Mouse (Mus musculus): ENCODE results near the gene Sec13.

Sec13 gene

GRCm38 (mm10) chr6:113713389-113713788 lies 27.2 kb downstream of the Sec13 start:
- in situ Hi-C loops (cut with MboI, MseI) = loop anchor here (10.0 kb wide), 1 partner anchor 579 kb away; no protein-coding TSS in a partner anchor

DNA sequence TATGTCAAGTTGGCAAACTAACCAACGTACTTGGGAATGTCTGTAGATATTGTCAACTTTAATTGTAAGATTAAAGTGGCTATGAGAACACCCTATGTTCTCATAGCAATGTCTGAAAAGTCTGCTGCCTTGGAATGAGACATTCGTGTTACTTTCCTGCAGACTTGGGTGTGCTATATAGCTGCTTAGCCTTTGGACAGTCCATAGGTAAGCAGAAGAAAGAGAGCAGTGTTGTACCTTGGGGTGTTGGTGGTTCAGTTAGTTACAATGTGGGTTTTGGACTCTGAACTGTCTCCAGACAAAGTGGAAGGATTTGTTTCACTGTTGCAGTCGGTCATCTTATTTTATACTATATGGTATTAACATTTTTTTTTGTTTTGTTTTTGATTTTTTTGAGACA lies 27.8 kb downstream of the Sec13 start:
- in situ Hi-C loops (cut with MboI, MseI) = loop anchor here (10.0 kb wide), 1 partner anchor 578 kb away; no protein-coding TSS in a partner anchor

- in situ Hi-C loops (cut with MboI, MseI) = loop anchor here (10.0 kb wide), 1 partner anchor 653 kb away; the partner anchor contains the start of gene Thumpd3
These were observed 43.0 kb downstream of the Sec13 start for GRCm38 (mm10) chr6:113697222-113698205.

- in situ Hi-C loops (cut with MboI, MseI) = loop anchor here (10.0 kb wide), 1 partner anchor 652 kb away; the partner anchor contains the start of gene Thumpd3
These were observed 43.8 kb downstream of the Sec13 start, which contains the start of gene Tatdn2 for GRCm38 (mm10) chr6:113696582-113697221. TSS of gene Tatdn2 (plus strand) at chr6:113697050.

DNA sequence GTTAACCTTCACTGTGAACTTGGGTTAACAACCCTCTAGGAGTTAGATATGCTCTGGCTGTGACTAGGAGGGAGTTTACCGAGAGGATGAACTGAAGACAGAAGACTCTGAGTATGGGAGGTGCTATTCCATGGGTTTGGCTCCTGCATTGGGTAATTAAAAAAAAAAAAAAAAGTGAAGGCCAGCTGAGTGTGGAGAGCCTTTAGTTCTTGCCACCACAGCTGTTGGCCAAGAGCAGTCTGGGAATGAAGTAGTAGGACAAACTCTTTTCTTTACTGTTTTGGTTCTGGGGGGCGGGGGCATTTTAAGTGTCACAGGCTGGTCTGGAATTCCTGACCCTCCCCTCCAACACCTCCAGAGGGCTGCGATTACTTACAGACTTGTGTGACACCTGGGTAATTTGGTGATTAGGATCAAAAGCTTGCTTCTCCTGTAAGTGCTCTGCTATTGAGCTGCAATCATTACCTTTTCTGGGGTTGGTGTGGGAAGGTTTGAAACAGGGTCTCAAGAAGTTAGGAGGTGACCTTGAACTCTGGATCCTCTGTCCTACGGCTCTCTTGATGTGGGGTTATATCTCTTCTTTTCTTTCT lies 44.7 kb downstream of the Sec13 start:
- in situ Hi-C loops (cut with MboI, MseI) = loop anchor here (10.0 kb wide), 1 partner anchor 651 kb away; the partner anchor contains the start of gene Thumpd3

DNA sequence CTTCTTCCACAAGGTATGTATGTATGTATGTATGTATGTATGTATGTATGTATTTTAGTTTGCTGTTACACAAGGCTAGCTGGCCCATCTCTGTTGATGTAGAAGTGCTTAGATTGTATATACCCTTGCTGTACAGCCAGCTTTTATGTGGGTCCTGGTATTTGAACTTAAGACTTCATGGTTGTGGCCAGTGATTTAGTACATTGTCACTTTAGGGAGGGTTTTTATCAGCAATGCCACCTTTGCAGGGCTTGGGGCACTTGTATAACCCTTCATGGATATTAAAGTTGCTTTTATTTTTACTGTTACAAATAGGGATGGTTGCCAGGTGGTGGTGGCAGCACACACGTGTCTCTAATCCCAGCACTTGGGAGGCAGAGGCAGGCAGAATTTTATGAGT lies 45.3 kb downstream of the Sec13 start:
- in situ Hi-C loops (cut with MboI, MseI) = loop anchor here (10.0 kb wide), 1 partner anchor 650 kb away; the partner anchor contains the start of gene Thumpd3

DNA sequence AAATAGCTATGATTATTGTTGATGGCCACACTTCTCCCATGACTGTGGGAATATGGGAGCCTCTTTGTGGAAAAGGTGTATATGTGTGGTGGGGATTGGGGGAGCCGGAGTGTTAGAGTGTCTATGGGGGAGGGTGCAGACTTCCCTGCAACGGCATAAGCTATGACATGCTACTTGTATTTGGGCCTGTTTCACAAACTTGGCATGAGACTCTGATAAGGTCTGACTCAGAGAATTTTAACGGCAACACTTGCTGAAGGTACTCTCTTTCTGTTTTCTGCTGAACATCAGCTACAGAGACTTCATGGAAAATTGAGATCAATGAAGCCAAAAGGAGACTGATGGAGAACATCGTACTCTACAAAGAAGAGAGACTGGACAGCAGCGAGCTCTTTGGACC lies 47.2 kb downstream of the Sec13 start:
- in situ Hi-C loops (cut with MboI, MseI) = loop anchor here (10.0 kb wide), 1 partner anchor 649 kb away; the partner anchor contains the start of gene Thumpd3

GRCm38 (mm10) chr6:113692661-113693133 lies 47.8 kb downstream of the Sec13 start:
- in situ Hi-C loops (cut with MboI, MseI) = loop anchor here (10.0 kb wide), 1 partner anchor 648 kb away; the partner anchor contains the start of gene Thumpd3

DNA sequence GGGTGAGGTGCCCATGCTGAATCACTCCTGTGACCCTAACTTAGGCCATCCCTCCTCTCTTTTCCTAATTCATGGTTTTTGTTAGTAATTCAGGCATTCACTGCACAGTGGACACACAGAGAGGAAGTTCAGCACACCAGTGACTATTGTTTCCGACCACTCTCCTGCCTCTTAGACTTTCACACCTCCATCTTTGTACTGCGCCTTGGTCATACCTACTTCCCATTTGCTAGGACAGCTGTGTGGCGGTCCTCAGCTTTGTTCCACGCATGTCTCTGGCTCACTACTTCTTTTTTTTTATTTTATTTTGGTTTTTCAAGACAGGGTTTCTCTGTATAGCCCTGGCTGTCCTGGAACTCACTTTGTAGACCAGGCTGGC lies 49.5 kb downstream of the Sec13 start:
- in situ Hi-C loops (cut with MboI, MseI) = loop anchor here (10.0 kb wide), 1 partner anchor 646 kb away; the partner anchor contains the start of gene Thumpd3

GRCm38 (mm10) chr6:113690400-113691083 lies 50.0 kb downstream of the Sec13 start:
- in situ Hi-C loops (cut with MboI, MseI) = loop anchor here (10.0 kb wide), 1 partner anchor 646 kb away; the partner anchor contains the start of gene Thumpd3

DNA sequence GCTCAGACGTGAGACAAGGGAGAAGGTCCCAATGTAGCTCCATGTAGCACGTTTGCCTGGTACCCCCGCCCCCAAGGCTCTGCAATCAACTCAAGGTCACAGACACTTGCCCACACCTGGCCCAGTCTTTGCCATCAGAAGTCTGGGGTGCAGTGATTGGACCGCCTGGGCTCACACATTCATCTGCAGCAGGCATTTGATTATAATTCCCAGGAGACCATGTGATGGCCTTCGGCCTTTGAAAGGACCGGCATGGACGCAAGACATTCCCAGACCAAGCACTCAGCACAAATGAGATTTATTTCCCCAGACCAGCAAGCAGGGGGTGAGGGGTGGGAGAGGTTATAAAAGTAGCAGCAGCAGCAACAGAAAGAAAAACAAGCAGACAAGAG lies 50.5 kb downstream of the Sec13 start:
- in situ Hi-C loops (cut with MboI, MseI) = loop anchor here (10.0 kb wide), 1 partner anchor 645 kb away; the partner anchor contains the start of gene Thumpd3

- in situ Hi-C loops (cut with MboI, MseI) = no loop called here
These were observed 53.9 kb downstream of the Sec13 start for GRCm38 (mm10) chr6:113686551-113687125.

GRCm38 (mm10) chr6:113683081-113683825 lies 57.3 kb downstream of the Sec13 start:
- in situ Hi-C loops (cut with MboI, MseI) = no loop called here

DNA sequence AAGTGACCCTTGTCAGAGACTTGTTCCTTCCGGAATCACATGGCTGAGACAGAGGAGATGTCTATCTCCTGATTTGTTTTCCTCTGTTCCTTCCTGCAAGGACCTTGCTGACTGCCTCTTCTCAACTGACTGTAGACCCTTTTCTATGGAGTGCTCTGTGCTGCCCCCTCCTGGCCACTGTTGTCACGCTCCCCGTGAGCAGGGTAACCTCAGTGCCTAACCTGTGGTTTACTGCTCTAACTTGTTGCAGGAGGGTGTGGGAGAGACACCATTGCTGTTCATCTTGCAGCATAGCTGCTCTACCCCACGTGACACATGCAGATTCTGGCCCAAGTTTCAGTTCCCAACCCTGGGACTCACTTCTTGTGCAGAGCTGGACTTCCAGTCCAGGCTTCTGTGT lies 59.3 kb downstream of the Sec13 start:
- in situ Hi-C loops (cut with MboI, MseI) = no loop called here

GRCm38 (mm10) chr6:113679993-113680566 lies 60.5 kb downstream of the Sec13 start:
- in situ Hi-C loops (cut with MboI, MseI) = no loop called here

DNA sequence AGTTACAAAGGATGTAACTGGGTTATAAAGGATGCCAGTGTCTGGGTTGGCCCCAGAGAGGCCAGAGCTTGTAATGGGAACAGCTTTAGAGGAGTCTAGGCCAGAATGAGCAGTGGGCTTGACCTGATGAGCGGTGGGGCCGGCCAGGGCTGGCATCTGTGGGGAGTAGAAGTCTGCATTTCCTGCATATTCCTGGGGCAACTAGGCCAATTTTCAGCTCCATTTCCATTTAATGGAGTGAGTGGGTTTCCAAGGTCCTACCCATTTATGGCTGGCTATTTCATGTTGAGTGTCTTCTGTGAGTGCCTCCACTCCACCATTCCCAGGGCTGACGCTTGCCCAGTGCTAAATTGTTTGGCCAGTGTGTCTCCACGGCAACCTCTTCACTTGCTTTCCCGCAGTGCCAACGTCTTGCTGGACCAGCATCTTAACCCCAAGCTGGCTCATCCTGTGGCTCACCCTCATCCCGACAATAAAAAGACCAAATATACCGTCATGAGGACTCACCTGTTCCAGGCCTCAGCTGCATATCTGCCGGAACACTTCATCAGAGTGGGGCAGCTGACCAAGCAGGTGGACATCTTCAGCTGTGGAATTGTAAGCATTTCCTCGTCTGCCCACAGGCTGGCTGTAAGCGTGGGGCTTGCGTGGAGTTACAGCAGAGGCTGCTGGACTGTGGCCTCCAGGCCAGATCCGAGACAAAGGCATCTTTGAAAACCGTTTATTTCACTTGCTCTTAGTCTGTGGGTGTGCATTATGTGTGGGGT lies 62.1 kb downstream of the Sec13 start:
- in situ Hi-C loops (cut with MboI, MseI) = no loop called here

Data from regulatory T cell (primary cell).